Mouse (Mus musculus) heart, embryonic 13.5 days (tissue): ENCODE measurements at regions not wholly inside any gene's neighbourhood (a gene's known extent, or its start where the extent isn't known, plus 50 kb on each side); places are given as distances from the start of the nearest gene placed in this dataset.

Experiments used
- ATAC-seq: fragments of 200-750 bp; cut with Nextera tagmentation; 2 replicates; pipeline ENCODE4 v1.8.0; 2017; ENCODE audit warnings: moderate TSS enrichment; ENCODE audit not compliant: insufficient number of reproducible peaks, low FRiP score, low TSS enrichment; ENCODE audit errors: extremely low read depth
- H3K27ac ChIP-seq: fragments of 300-500 bp; sonication (generic); replicated peaks from 2 replicates; pipeline ENCODE4 v1.5.1; 2015; ENCODE audit warnings: moderate library complexity, mild to moderate bottlenecking, inconsistent platforms
- H3K27me3 ChIP-seq: fragments of 300-500 bp; sonication (generic); replicated peaks from 2 replicates; pipeline ENCODE4 v1.6.1; 2015; ENCODE audit warnings: mild to moderate bottlenecking, inconsistent platforms
- H3K36me3 ChIP-seq: fragments of 300-500 bp; sonication (generic); 2 replicates; pipeline ENCODE4 v1.6.1; 2015; ENCODE audit warnings: mild to moderate bottlenecking, inconsistent platforms
- H3K4me1 ChIP-seq: fragments of 300-500 bp; sonication (generic); 2 replicates; pipeline ENCODE4 v1.6.1; 2015; ENCODE audit warnings: inconsistent platforms
- H3K4me2 ChIP-seq: fragments of 300-500 bp; sonication (generic); 2 replicates; pipeline ENCODE4 v1.6.1; 2015; ENCODE audit warnings: inconsistent platforms, mild to moderate bottlenecking, moderate library complexity
- H3K4me3 ChIP-seq: fragments of 300-500 bp; sonication (generic); 2 replicates; pipeline ENCODE4 v1.5.1; 2015; ENCODE audit warnings: moderate library complexity, mild to moderate bottlenecking, inconsistent platforms
- H3K9ac ChIP-seq: fragments of 300-500 bp; sonication (generic); 2 replicates; pipeline ENCODE4 v1.6.1; 2015; ENCODE audit warnings: inconsistent platforms, mild to moderate bottlenecking, moderate library complexity
- H3K9me3 ChIP-seq: fragments of 300-500 bp; sonication (generic); 2 replicates; pipeline ENCODE4 v1.6.1; 2016; ENCODE audit warnings: inconsistent platforms
- WGBS: fragments of 180-500 bp; shearing (Covaris S2); methylation state at CpG from one replicate; pipeline ENCODE4 v1.1.7; 2015; ENCODE audit warnings: mixed read lengths; 5-methylcytosine and 5-hydroxymethylcytosine counted together

- 30% methylated on average over 4 of the region's 4 CpGs for WGBS
- peaks cover 11% of the 10 kb centered on the region for H3K4me1 ChIP-seq
- no peaks in the 10 kb centered on the region for H3K27me3 ChIP-seq
- ATAC-seq: 0 out of 2 replicates have a peak, but pooled peaks have one; percentile 31
- H3K27ac ChIP-seq: no peak overlapping the region
- H3K36me3 ChIP-seq: no peaks in the 10 kb centered on the region
- no peak overlapping the region for H3K4me3 ChIP-seq
- H3K4me2 ChIP-seq: no peak overlapping the region
- H3K9me3 ChIP-seq: no peaks in the 10 kb centered on the region
- no peak overlapping the region for H3K9ac ChIP-seq
These were observed 66.7 kb upstream of the Hand1 start for GRCm38 (mm10) chr11:57899335-57899734.

- peaks cover 6% of the 10 kb centered on the region for H3K4me1 ChIP-seq
- no peaks in the 10 kb centered on the region for H3K36me3 ChIP-seq
- no peak for ATAC-seq
- H3K4me3 ChIP-seq: no peak overlapping the region
- H3K9ac ChIP-seq: no peak overlapping the region
- 61% methylated on average over 1 of the region's 1 CpGs for whole genome bisulfite sequencing
- H3K27ac ChIP-seq: no peak overlapping the region
- H3K4me2 ChIP-seq: no peak overlapping the region
- no peaks in the 10 kb centered on the region for H3K9me3 ChIP-seq
- no peaks in the 10 kb centered on the region for H3K27me3 ChIP-seq
These were observed 62.9 kb upstream of the Hand1 start for GRCm38 (mm10) chr11:57895497-57895896.

- ATAC-seq: no peak
- 64% methylated on average over 15 of the region's 15 CpGs for WGBS
- Histone ChIP-seq H3K4me2 (no peak overlapping the region), H3K4me1 (peaks cover 4% of the 10 kb centered on the region; the same call in 1 of the 2 replicates), H3K27ac (no peak overlapping the region), H3K4me3 (no peak overlapping the region), H3K9me3 (no peaks in the 10 kb centered on the region), H3K9ac (no peak overlapping the region), H3K36me3 (no peaks in the 10 kb centered on the region), H3K27me3 (peaks cover 18% of the 10 kb centered on the region)
These were observed 50.4 kb upstream of the Hand1 start for GRCm38 (mm10) chr11:57882736-57883635.
